Mouse (Mus musculus): ENCODE measurements around the gene Kcnmb1. TPM values are rescaled to one million over a fixed set of nuclear protein-coding genes. Genes with fewer than 3 reads are reported as not detected.
A peak's percentile ranks its signal among the peaks of the same experiment; 100 is the strongest.

Kcnmb1 gene
- polyA plus RNA-seq, 1 experiment: not detected

- Histone ChIP-seq H3K4me3 (replicated peaks) (no peak overlapping the region), H3K4me1 (peaks cover 9% of the 10 kb centered on the region; the same call in 1 of the 2 replicates), H3K27me3 (replicated peaks) (peaks cover 41% of the 10 kb centered on the region), H3K9me3 (no peaks in the 10 kb centered on the region), H3K36me3 (replicated peaks; ENCODE audit: low read length) (no peaks in the 10 kb centered on the region)
- TF ChIP-seq GATA1 (IDR thresholded peaks at IDR 0.05; ENCODE audit: borderline replicate concordance, low read length) (no peak), FLI1 (IDR thresholded peaks at IDR 0.05; ENCODE audit: low read length) (no peak)
Measured at GRCm38 (mm10) chr11:33986525-33986924, 23.7 kb downstream of the Kcnmb1 start.

GRCm38 (mm10) chr11:33990002-33990401, 27.2 kb downstream of the Kcnmb1 start:
- TF ChIP-seq FLI1 (IDR thresholded peaks at IDR 0.05; ENCODE audit: low read length) (no peak), GATA1 (IDR thresholded peaks at IDR 0.05; ENCODE audit: borderline replicate concordance, low read length) (no peak)
- Histone ChIP-seq H3K9me3 (no peaks in the 10 kb centered on the region), H3K4me1 (peaks cover 5% of the 10 kb centered on the region; the same call in 1 of the 2 replicates), H3K4me3 (replicated peaks) (no peak overlapping the region), H3K36me3 (replicated peaks; ENCODE audit: low read length) (no peaks in the 10 kb centered on the region), H3K27me3 (replicated peaks) (peaks cover 64% of the 10 kb centered on the region)

GRCm38 (mm10) chr11:33992938-33993337, 30.1 kb downstream of the Kcnmb1 start, which contains the start of gene Kcnip1:
Kcnip1 (minus strand) TSS chr11:33993152.
- TF ChIP-seq GATA1 (IDR thresholded peaks at IDR 0.05; ENCODE audit: borderline replicate concordance, low read length): no peak
- no peak for TF ChIP-seq FLI1 (IDR thresholded peaks at IDR 0.05; ENCODE audit: low read length)
- H3K27me3 ChIP-seq (replicated peaks): peaks cover 80% of the 10 kb centered on the region
- no peaks in the 10 kb centered on the region for H3K9me3 ChIP-seq
- H3K4me3 ChIP-seq (replicated peaks): no peak within 1 kb of the TSS
- no peaks in the 10 kb centered on the region for H3K36me3 ChIP-seq (replicated peaks; ENCODE audit: low read length)
- H3K4me1 ChIP-seq: peaks cover 3% of the 10 kb centered on the region; the same call in 1 of the 2 replicates

- H3K4me1 ChIP-seq: peaks cover 8% of the 10 kb centered on the region
- peaks cover 84% of the 10 kb centered on the region for H3K27me3 ChIP-seq (replicated peaks)
- H3K36me3 ChIP-seq (replicated peaks; ENCODE audit: low read length): no peaks in the 10 kb centered on the region
- no peak overlapping the region for H3K4me3 ChIP-seq (replicated peaks)
- no peak for TF ChIP-seq FLI1 (IDR thresholded peaks at IDR 0.05; ENCODE audit: low read length)
- no peaks in the 10 kb centered on the region for H3K9me3 ChIP-seq
Measured at GRCm38 (mm10) chr11:33993496-33993895, 30.7 kb downstream of the Kcnmb1 start.

- no peaks in the 10 kb centered on the region for H3K36me3 ChIP-seq (replicated peaks; ENCODE audit: low read length)
- H3K4me1 ChIP-seq: peaks cover 41% of the 10 kb centered on the region
- peak overlapping the region; percentile 67 for H3K4me3 ChIP-seq (replicated peaks)
- no peaks in the 10 kb centered on the region for H3K9me3 ChIP-seq
- H3K27me3 ChIP-seq (replicated peaks): peaks cover 66% of the 10 kb centered on the region
- TF ChIP-seq GATA1 (IDR thresholded peaks at IDR 0.05; ENCODE audit: borderline replicate concordance, low read length): no peak
- TF ChIP-seq FLI1 (IDR thresholded peaks at IDR 0.05; ENCODE audit: low read length): no peak
Measured at GRCm38 (mm10) chr11:33998244-33998643, 35.4 kb downstream of the Kcnmb1 start.

GRCm38 (mm10) chr11:34000416-34000815, 37.6 kb downstream of the Kcnmb1 start:
- TF ChIP-seq GATA1 (IDR thresholded peaks at IDR 0.05; ENCODE audit: borderline replicate concordance, low read length) (no peak), FLI1 (IDR thresholded peaks at IDR 0.05; ENCODE audit: low read length) (no peak)
- no peaks in the 10 kb centered on the region for H3K9me3 ChIP-seq
- H3K36me3 ChIP-seq (replicated peaks; ENCODE audit: low read length): no peaks in the 10 kb centered on the region
- H3K4me1 ChIP-seq: peaks cover 55% of the 10 kb centered on the region
- H3K27me3 ChIP-seq (replicated peaks): peaks cover 44% of the 10 kb centered on the region
- H3K4me3 ChIP-seq (replicated peaks): no peak overlapping the region

GRCm38 (mm10) chr11:34001938-34002592, 39.3 kb downstream of the Kcnmb1 start:
- Histone ChIP-seq H3K27me3 (replicated peaks) (peaks cover 28% of the 10 kb centered on the region), H3K4me3 (replicated peaks) (no peak overlapping the region), H3K9me3 (no peaks in the 10 kb centered on the region), H3K4me1 (peaks cover 71% of the 10 kb centered on the region), H3K36me3 (replicated peaks; ENCODE audit: low read length) (no peaks in the 10 kb centered on the region)
- no peak for TF ChIP-seq FLI1 (IDR thresholded peaks at IDR 0.05; ENCODE audit: low read length)
- no peak for TF ChIP-seq GATA1 (IDR thresholded peaks at IDR 0.05; ENCODE audit: borderline replicate concordance, low read length)

GRCm38 (mm10) chr11:34002593-34002965, 39.8 kb downstream of the Kcnmb1 start:
- TF ChIP-seq FLI1 (IDR thresholded peaks at IDR 0.05; ENCODE audit: low read length): no peak
- TF ChIP-seq GATA1 (IDR thresholded peaks at IDR 0.05; ENCODE audit: borderline replicate concordance, low read length): no peak
- Histone ChIP-seq H3K27me3 (replicated peaks) (peaks cover 26% of the 10 kb centered on the region), H3K4me3 (replicated peaks) (no peak overlapping the region), H3K4me1 (peaks cover 76% of the 10 kb centered on the region), H3K36me3 (replicated peaks; ENCODE audit: low read length) (no peaks in the 10 kb centered on the region), H3K9me3 (no peaks in the 10 kb centered on the region)

- Histone ChIP-seq H3K4me1 (peaks cover 85% of the 10 kb centered on the region), H3K4me3 (replicated peaks) (no peak overlapping the region), H3K9me3 (no peaks in the 10 kb centered on the region), H3K36me3 (replicated peaks; ENCODE audit: low read length) (no peaks in the 10 kb centered on the region), H3K27me3 (replicated peaks) (no peaks in the 10 kb centered on the region)
- no peak for TF ChIP-seq GATA1 (IDR thresholded peaks at IDR 0.05; ENCODE audit: borderline replicate concordance, low read length)
- TF ChIP-seq FLI1 (IDR thresholded peaks at IDR 0.05; ENCODE audit: low read length): no peak
Measured at GRCm38 (mm10) chr11:34007616-34008015, 44.8 kb downstream of the Kcnmb1 start.

GRCm38 (mm10) chr11:34008214-34008613, 45.4 kb downstream of the Kcnmb1 start:
- Histone ChIP-seq H3K4me3 (replicated peaks) (peak overlapping the region; percentile 91), H3K27me3 (replicated peaks) (no peaks in the 10 kb centered on the region), H3K9me3 (no peaks in the 10 kb centered on the region), H3K36me3 (replicated peaks; ENCODE audit: low read length) (no peaks in the 10 kb centered on the region), H3K4me1 (peaks cover 89% of the 10 kb centered on the region)
- TF ChIP-seq GATA1 (IDR thresholded peaks at IDR 0.05; ENCODE audit: borderline replicate concordance, low read length) (no peak; the same call in 2 of the 3 replicates), FLI1 (IDR thresholded peaks at IDR 0.05; ENCODE audit: low read length) (no peak)

Measured in megakaryocyte, embryonic 14.5 days (primary cell).